Mouse (Mus musculus): ENCODE results near the gene Lmcd1.

- TF ChIP-seq CTCF (IDR thresholded peaks at IDR 0.05), result no peak
- no peak for TF ChIP-seq POLR2A (IDR thresholded peaks at IDR 0.05; ENCODE audit: insufficient read depth, low read depth, low read length)
- no peak for TF ChIP-seq EP300 (IDR thresholded peaks at IDR 0.05; ENCODE audit: insufficient read depth, low read depth, low read length)
These were observed 18.0 kb upstream of the Lmcd1 start for GRCm38 (mm10) chr6:112255388-112256225.

Data from heart, adult 2 months (tissue).